Mouse (Mus musculus) liver, embryonic 14.5 days (tissue): Measurements from ENCODE around the gene Hivep2.

Source experiments
- CTCF ChIP-seq: IDR thresholded peaks from 2 replicates; pipeline ENCODE4 v1.5.1; 2016; ENCODE audit warnings: antibody characterized with exemption, low read depth, control low read depth
- EP300 ChIP-seq: IDR thresholded peaks from 2 replicates; pipeline ENCODE4 v1.6.1; 2016; ENCODE audit warnings: antibody characterized with exemption, low read depth

DNA sequence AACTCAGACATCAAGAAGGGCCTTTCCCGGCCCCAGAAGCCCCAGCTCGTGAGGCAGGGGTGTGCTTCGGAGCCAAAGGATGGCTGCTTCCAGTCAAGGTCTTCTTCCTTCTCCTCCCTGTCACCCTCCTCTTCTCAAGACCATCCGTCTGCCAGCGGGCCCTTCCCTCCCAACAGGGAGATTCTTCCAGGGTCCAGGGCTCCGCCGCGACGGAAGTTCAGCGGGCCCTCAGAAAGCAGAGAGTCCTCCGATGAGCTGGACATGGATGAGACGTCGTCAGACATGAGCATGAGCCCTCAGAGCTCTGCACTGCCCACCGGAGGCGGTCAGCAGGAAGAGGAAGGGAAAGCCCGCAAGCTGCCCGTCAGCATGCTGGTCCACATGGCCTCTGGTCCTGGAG, 166.2 kb downstream of the Hivep2 start:
- TF ChIP-seq CTCF (no peak), EP300 (no peak)
